21 mouse cellular contexts compared by ENCODE assay signal in the genomic region with DNA sequence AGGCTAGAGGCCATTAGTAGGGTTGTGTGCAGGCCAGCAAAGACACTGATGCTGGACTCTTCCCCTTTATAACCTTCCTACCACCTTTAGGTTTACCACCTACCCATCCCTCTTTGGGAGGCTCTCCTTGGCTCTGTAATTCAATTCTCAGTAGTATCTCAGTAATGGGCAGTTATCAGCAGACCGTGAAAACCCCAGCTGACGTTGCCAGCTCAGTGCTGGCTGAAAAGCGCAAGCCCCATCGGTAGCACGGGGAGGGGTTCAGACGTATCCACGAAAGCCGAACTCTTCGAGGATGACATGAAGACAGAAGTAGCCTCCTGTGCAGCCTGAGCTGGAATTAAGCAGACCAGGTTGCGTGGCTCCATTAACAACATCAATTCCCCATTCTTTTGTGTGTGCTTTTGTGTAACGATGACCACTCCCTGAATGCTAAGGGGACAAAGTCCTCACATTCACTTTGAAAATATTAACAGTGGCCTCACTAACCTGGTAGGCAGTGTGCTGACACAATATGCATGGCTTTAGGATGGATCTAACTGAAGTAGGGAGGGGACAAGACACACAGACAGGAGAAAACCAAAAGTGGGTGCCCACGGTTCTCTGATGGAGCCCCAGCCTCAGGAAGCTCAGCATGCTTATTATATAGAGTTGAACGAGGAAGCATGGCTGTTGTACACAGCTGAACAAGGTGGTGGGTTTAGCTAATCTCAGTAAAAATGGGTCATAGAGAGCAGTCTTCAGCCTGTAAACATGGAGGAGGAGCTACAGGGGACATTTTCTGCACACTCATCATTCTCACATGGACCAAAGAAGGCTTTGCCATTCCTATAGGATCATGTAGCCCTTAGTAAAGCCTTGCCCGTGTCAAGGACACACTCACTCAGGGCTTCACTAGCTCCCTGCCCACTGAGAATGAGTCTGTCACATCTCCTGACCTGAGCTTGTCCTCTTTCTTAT.
DNase-seq lines count a peak whose midpoint lies in the region; ATAC-seq and TF ChIP-seq lines count a peak whose summit lies in the region.
"Had no signal": no experiment of that assay in that cellular context is flagged by ENCODE, and none has a peak within 500 bp of the region (broad histone marks: within the 10 kb centered on the region; RNA-seq: fewer than 3 reads in every experiment).

No protein-coding gene starts in this region.

- H3K4me2 ChIP-seq in kidney, embryonic 14.5 days (replicated peaks; ENCODE audit: low read depth, low read length), result no peak overlapping the region
- no peak overlapping the region for H3K4me2 ChIP-seq in hindbrain, postnatal 0 days (ENCODE audit: low read depth, low read length)
- H3K4me2 ChIP-seq in neural tube, embryonic 14.5 days (ENCODE audit: low read depth, low read length), result no peak overlapping the region
- H3K4me2 ChIP-seq: embryonic facial prominence, embryonic 15.5 days; heart, embryonic 11.5 days; liver, embryonic 11.5 days had no signal

- no peak overlapping the region for H3K9ac ChIP-seq in kidney, embryonic 14.5 days (ENCODE audit: low read depth, low read length)
- no peak overlapping the region for H3K9ac ChIP-seq in hindbrain, postnatal 0 days (replicated peaks; ENCODE audit: low read length)
- H3K9ac ChIP-seq in neural tube, embryonic 14.5 days (replicated peaks; ENCODE audit: low read depth, low read length), result no peak overlapping the region
- H3K9ac ChIP-seq: embryonic facial prominence, embryonic 15.5 days had no signal

- H3K36me3 ChIP-seq in kidney, embryonic 14.5 days (ENCODE audit: control insufficient read depth, insufficient read depth, low read length), result no peaks in the 10 kb centered on the region
- 0 out of 2 replicates have a peak, but pooled peaks cover 10% of the 10 kb centered on the region for H3K36me3 ChIP-seq in hindbrain, postnatal 0 days (ENCODE audit: insufficient read depth, low read length)
- H3K36me3 ChIP-seq in neural tube, embryonic 14.5 days (ENCODE audit: control insufficient read depth, insufficient read depth, low read length), result no peaks in the 10 kb centered on the region
- H3K36me3 ChIP-seq: embryonic facial prominence, embryonic 15.5 days; G1E had no signal

- WGBS in kidney, embryonic 14.5 days, result 72% methylated on average over 14 of the region's 14 CpGs
- WGBS in hindbrain, postnatal 0 days, result 72% methylated on average over 14 of the region's 14 CpGs
- WGBS in neural tube, embryonic 14.5 days, result 80% methylated on average over 14 of the region's 14 CpGs

- no peak for ATAC-seq in kidney, embryonic 14.5 days (ENCODE audit: low FRiP score, low TSS enrichment)
- peak; percentile 29; the same call in 1 of the 2 replicates for ATAC-seq in hindbrain, postnatal 0 days
- ATAC-seq in neural tube, embryonic 14.5 days (ENCODE audit: low read depth), result 0 out of 2 replicates have a peak, but pooled peaks have one; percentile 21
- no peak for ATAC-seq in megakaryocyte progenitor cell, adult 5-6 weeks (replicated peaks; ENCODE audit: poor library complexity)
- ATAC-seq: activated CD4-positive, CD25-positive, alpha-beta regulatory T cell, adult 4 months; inflammation-experienced regulatory T-cells, adult 6 months had no signal

- no peaks in the 10 kb centered on the region for H3K27me3 ChIP-seq in kidney, embryonic 14.5 days (ENCODE audit: control insufficient read depth, insufficient read depth, low read length)
- H3K27me3 ChIP-seq in hindbrain, postnatal 0 days (ENCODE audit: insufficient read depth, low read length), result no peaks in the 10 kb centered on the region
- H3K27me3 ChIP-seq in neural tube, embryonic 14.5 days (ENCODE audit: control insufficient read depth, insufficient read depth, low read length), result no peaks in the 10 kb centered on the region
- H3K27me3 ChIP-seq: embryonic facial prominence, embryonic 15.5 days had no signal

- no peak overlapping the region for H3K4me3 ChIP-seq in kidney, embryonic 14.5 days (ENCODE audit: low read length)
- no peak overlapping the region for H3K4me3 ChIP-seq in hindbrain, postnatal 0 days (ENCODE audit: low read length)
- no peak overlapping the region for H3K4me3 ChIP-seq in neural tube, embryonic 14.5 days (ENCODE audit: low read depth, low read length)
- H3K4me3 ChIP-seq: embryonic facial prominence, embryonic 15.5 days; gastrocnemius, adult 2 months had no signal

- H3K27ac ChIP-seq in kidney, embryonic 14.5 days (ENCODE audit: low read depth, low read length), result no peak overlapping the region
- H3K27ac ChIP-seq in hindbrain, postnatal 0 days, result no peak overlapping the region
- H3K27ac ChIP-seq in neural tube, embryonic 14.5 days (ENCODE audit: low read depth, low read length), result no peak overlapping the region
- H3K27ac ChIP-seq: embryonic facial prominence, embryonic 15.5 days; gastrocnemius, adult 2 months had no signal

- TF ChIP-seq CTCF in hindbrain, postnatal 0 days (IDR thresholded peaks at IDR 0.05; ENCODE audit: low read depth), result no peak

- peak; percentile 56 to 72 for DNase-seq in cerebellum, postnatal 14 days
- DNase-seq in cerebellum, adult 9-10 months, result no peak
- peak; percentile 48 to 51 for DNase-seq in kidney, adult 8-10 months
- DNase-seq in hindbrain, postnatal 0 days (ENCODE audit: low spot score), result peak; percentile 50
- DNase-seq in right cerebral cortex, adult 2 months (ENCODE audit: low spot score in 2 of 2), result no peak
- DNase-seq: adrenal gland, postnatal 10 days; gastrocnemius, adult 2 months; heart, postnatal 10 days; lung, adult 18-20 months; lung, postnatal 14 days; right cerebral cortex, adult 18-20 months; thymus, postnatal 4 days had no signal

- no peaks in the 10 kb centered on the region for H3K4me1 ChIP-seq in kidney, embryonic 14.5 days (ENCODE audit: control insufficient read depth, insufficient read depth, low read length)
- H3K4me1 ChIP-seq in hindbrain, postnatal 0 days (ENCODE audit: insufficient read depth, low read length), result no peaks in the 10 kb centered on the region
- peaks cover 5% of the 10 kb centered on the region for H3K4me1 ChIP-seq in neural tube, embryonic 14.5 days (ENCODE audit: control insufficient read depth, insufficient read depth, low read length)
- H3K4me1 ChIP-seq: embryonic facial prominence, embryonic 15.5 days had no signal

- H3K9me3 ChIP-seq in kidney, embryonic 14.5 days (ENCODE audit: control insufficient read depth, low read length), result 0 out of 2 replicates have a peak, but pooled peaks cover 3% of the 10 kb centered on the region
- H3K9me3 ChIP-seq in hindbrain, postnatal 0 days (ENCODE audit: low read length), result no peaks in the 10 kb centered on the region
- H3K9me3 ChIP-seq in neural tube, embryonic 14.5 days (ENCODE audit: control insufficient read depth, low read length), result no peaks in the 10 kb centered on the region
- H3K9me3 ChIP-seq: embryonic facial prominence, embryonic 15.5 days had no signal

Comparison
In these comparisons a context has a peak if more than half of its experiments do, and no peak if none do; other contexts are left out.
1. DNase-seq: peak in cerebellum, postnatal 14 days (2 of 2), kidney, adult 8-10 months (2 of 2) and hindbrain, postnatal 0 days (single experiment); none in cerebellum, adult 9-10 months (single experiment) and right cerebral cortex, adult 2 months (0 of 2).
2. ATAC-seq: peak in hindbrain, postnatal 0 days (single experiment) and neural tube, embryonic 14.5 days (single experiment); none in kidney, embryonic 14.5 days (single experiment) and megakaryocyte progenitor cell, adult 5-6 weeks (single experiment).